Mouse (Mus musculus) ES-E14 (cell line): ENCODE results near the gene Lgr6. TPM values are rescaled to one million over a fixed set of nuclear protein-coding genes. Genes with fewer than 3 reads are reported as not detected.

Experiments
- DNase-seq: peaks from one replicate; pipeline ENCODE4 v3.0.0-alpha.2; 2013; ENCODE audit warnings: low read depth, low spot score
- H3K27ac ChIP-seq: 2 replicates; pipeline ENCODE4 v1.5.1; 2012; ENCODE audit warnings: low read depth, mild to moderate bottlenecking, low read length, moderate library complexity, mixed read lengths; ENCODE audit not compliant: poor library complexity, insufficient read depth, severe bottlenecking
- H3K36me3 ChIP-seq: 2 replicates; pipeline ENCODE4 v1.6.1; 2012; ENCODE audit warnings: mild to moderate bottlenecking, low read length, moderate library complexity, mixed read lengths; ENCODE audit not compliant: control insufficient read depth, poor library complexity, insufficient read depth, severe bottlenecking
- H3K4me1 ChIP-seq, 2 experiments: fragments of 150-350 bp in 1 of 2; sonication (generic) in 1 of 2; 2 replicates each; pipeline ENCODE4 v1.6.1; 2012; ENCODE audit warnings: low read length in 2 of 2, mild to moderate bottlenecking in 1 of 2, mixed read lengths in 1 of 2; ENCODE audit not compliant: control insufficient read depth in 2 of 2, insufficient read depth in 2 of 2, poor library complexity in 1 of 2
- H3K4me3 ChIP-seq, 2 experiments: fragments of 150-350 bp in 1 of 2; sonication (generic) in 1 of 2; 2 replicates each; pipeline ENCODE4 v1.5.1; 2012; ENCODE audit warnings: low read length in 2 of 2, low read depth in 1 of 2, mild to moderate bottlenecking in 1 of 2, mixed read lengths in 1 of 2; ENCODE audit not compliant: insufficient read depth in 1 of 2, poor library complexity in 1 of 2, severe bottlenecking in 1 of 2
- H3K9ac ChIP-seq: 2 replicates; pipeline ENCODE4 v1.6.1; 2012; ENCODE audit warnings: low read depth, mild to moderate bottlenecking, low read length, mixed read lengths; ENCODE audit not compliant: poor library complexity, insufficient read depth, severe bottlenecking
- H3K9me3 ChIP-seq: fragments of 150-350 bp; sonication (generic); 2 replicates; pipeline ENCODE4 v1.6.1; 2012; ENCODE audit warnings: low read depth, mild to moderate bottlenecking, low read length; ENCODE audit not compliant: control insufficient read depth, insufficient read depth
- CHD2 ChIP-seq: IDR thresholded peaks from 2 replicates; pipeline ENCODE4 v1.6.1; 2014; ENCODE audit warnings: mild to moderate bottlenecking, low read depth, low read length, inconsistent platforms
- HCFC1 ChIP-seq: IDR thresholded peaks from 2 replicates; pipeline ENCODE4 v1.6.1; 2012; ENCODE audit warnings: low read length, inconsistent platforms, borderline replicate concordance; ENCODE audit not compliant: insufficient read depth
- MAFK ChIP-seq: IDR thresholded peaks from 2 replicates; pipeline ENCODE4 v1.6.1; 2014; ENCODE audit warnings: mild to moderate bottlenecking, low read depth, low read length, inconsistent platforms; ENCODE audit not compliant: insufficient read depth
- ZC3H11A ChIP-seq: IDR thresholded peaks from 2 replicates; pipeline ENCODE4 v1.6.1; 2012; ENCODE audit warnings: low read depth, mild to moderate bottlenecking, inconsistent platforms, low read length, borderline replicate concordance
- ZNF384 ChIP-seq: IDR thresholded peaks from 2 replicates; pipeline ENCODE4 v1.6.1; 2012; ENCODE audit warnings: low read depth, low read length, inconsistent platforms
- in situ Hi-C, 2 experiments: fragments of 600-800 bp; cut with MboI; formaldehyde crosslinking; loops; one replicate each; pipeline ENCODE4 v1.15.1; 2025; ENCODE audit warnings: low sequenced_read_pairs in 2 of 2, inconsistent platforms in 1 of 2; ENCODE audit not compliant: unreplicated experiment in 2 of 2
- total RNA-seq: library from RNA; depleted of rRNA; stranded (reverse); fragments of 300-350 nt; gene quantifications from 2 replicates; pipeline ENCODE4 v1.2.3, GENCODE M21; 2012

The Lgr6 gene
- total RNA-seq, 1 experiment: 1.7 TPM

DNA sequence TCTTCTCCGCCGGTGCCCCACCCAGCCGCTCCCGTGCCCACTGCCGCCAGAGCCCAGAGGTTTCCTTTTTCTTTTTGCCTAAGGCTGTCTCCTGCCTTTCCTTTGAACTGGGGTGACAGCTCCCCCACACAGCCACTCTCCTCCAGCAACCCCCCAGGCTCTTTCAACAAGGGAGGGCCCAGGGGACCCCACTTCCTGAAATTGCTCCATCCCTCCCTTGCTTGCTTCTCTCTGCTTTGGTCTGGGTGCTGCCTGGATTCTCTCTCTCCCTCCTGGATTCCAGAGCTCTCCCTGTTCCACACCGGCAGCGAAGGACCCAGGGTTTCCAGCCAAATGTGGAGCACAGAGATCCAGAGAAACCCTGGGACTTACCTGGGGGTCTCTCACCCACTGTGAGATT, 4.7 kb downstream of the Lgr6 start:
- in situ Hi-C loops: loop anchor here in 1 of 2 experiments (10.0 kb wide), 1 partner anchor 106 kb away; no protein-coding TSS in a partner anchor
- Histone ChIP-seq H3K36me3 (no peaks in the 10 kb centered on the region), H3K27ac (no peak overlapping the region), H3K4me1 (peaks cover 0 to 2% of the 10 kb centered on the region in 2 experiments; a peak in 1 of 4 replicates), H3K9me3 (no peaks in the 10 kb centered on the region), H3K4me3 (no peak overlapping the region), H3K9ac (no peak overlapping the region)
- no peak for TF ChIP-seq HCFC1
- no peak for TF ChIP-seq ZNF384
- TF ChIP-seq MAFK: no peak
- TF ChIP-seq CHD2: no peak
- no peak for TF ChIP-seq ZC3H11A
- DNase-seq: no peak

DNA sequence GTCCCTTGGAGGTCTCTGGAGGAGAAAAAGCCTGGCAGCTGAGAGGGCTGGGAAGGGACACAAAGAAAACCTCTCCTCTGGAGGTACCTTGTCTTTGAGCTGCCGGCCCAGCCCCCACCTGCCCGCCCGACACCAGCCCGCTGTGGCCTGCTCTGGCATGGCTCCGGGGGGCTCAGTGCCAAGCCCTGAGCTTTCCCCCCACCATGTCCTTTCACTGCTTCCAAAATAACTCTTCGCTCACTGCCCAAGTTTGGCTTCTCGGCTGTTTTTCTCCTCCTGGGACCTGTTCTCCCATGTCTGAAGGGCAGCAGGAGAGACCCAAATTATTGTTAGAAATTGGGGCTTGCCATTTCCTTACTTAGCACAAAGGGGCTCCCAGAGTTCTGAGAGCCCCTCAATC, 6.6 kb downstream of the Lgr6 start:
- H3K27ac ChIP-seq: no peak overlapping the region
- TF ChIP-seq HCFC1 (no peak), CHD2 (no peak), ZC3H11A (no peak), ZNF384 (no peak), MAFK (no peak)
- H3K9ac ChIP-seq: no peak overlapping the region
- peaks cover 0 to 2% of the 10 kb centered on the region in 2 experiments; a peak in 1 of 4 replicates for H3K4me1 ChIP-seq
- no peaks in the 10 kb centered on the region for H3K36me3 ChIP-seq
- in situ Hi-C loops: no loop called here
- H3K4me3 ChIP-seq: no peak overlapping the region
- DNase-seq: no peak
- H3K9me3 ChIP-seq: no peaks in the 10 kb centered on the region

DNA sequence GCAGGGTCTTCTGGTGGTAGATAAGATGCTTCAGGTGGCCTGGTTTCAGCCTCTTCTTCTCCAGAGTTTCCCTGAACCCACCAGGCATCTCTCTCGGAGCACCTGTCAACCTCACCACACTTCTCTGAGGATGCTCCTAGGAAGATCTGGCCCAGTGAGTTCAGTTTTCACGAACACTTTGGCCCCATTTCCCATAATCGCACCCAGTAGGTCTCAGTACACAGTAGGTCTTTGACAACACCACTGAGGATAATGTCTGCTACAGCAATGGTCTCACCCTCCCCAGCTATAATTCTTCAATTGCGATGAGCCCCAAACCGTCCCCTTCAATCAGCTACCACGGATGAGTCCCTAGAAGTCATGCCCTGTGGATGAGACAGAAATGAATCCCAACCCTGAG, 7.6 kb downstream of the Lgr6 start:
- Histone ChIP-seq H3K4me1 (peaks cover 0 to 2% of the 10 kb centered on the region in 2 experiments; a peak in 1 of 4 replicates), H3K9ac (no peak overlapping the region), H3K36me3 (no peaks in the 10 kb centered on the region), H3K4me3 (no peak overlapping the region), H3K9me3 (no peaks in the 10 kb centered on the region), H3K27ac (no peak overlapping the region)
- no peak for TF ChIP-seq ZC3H11A
- TF ChIP-seq MAFK: no peak
- no peak for TF ChIP-seq CHD2
- TF ChIP-seq HCFC1: no peak
- TF ChIP-seq ZNF384: no peak
- in situ Hi-C loops: no loop called here
- DNase-seq: no peak

DNA sequence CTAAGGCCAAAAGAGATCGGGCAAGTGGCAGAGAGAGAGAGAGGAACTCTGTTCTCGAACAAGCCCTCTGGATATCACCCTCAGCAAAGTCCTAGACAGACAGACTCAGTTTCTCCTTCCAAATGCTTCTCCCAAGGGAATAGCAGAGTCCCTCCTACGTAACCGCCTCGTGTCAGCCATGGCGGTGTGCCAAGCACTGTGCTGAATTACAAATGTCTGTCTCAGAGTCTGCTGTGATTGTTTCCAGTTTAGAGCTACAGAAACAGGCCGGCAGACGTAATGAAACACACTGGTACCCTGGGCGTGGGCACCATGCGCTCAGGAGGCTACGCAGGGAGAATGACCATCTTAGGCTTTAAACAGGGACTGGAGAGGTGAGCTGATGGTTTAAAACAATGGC, 8.8 kb downstream of the Lgr6 start:
- no peaks in the 10 kb centered on the region for H3K36me3 ChIP-seq
- in situ Hi-C loops: no loop called here
- no peak for DNase-seq
- no peaks in the 10 kb centered on the region for H3K9me3 ChIP-seq
- H3K27ac ChIP-seq: no peak overlapping the region
- no peak overlapping the region for H3K4me3 ChIP-seq
- no peak overlapping the region for H3K9ac ChIP-seq
- H3K4me1 ChIP-seq: peaks cover 0 to 2% of the 10 kb centered on the region in 2 experiments; a peak in 1 of 4 replicates
- TF ChIP-seq HCFC1 (no peak), CHD2 (no peak), ZNF384 (no peak), ZC3H11A (no peak), MAFK (no peak)

DNA sequence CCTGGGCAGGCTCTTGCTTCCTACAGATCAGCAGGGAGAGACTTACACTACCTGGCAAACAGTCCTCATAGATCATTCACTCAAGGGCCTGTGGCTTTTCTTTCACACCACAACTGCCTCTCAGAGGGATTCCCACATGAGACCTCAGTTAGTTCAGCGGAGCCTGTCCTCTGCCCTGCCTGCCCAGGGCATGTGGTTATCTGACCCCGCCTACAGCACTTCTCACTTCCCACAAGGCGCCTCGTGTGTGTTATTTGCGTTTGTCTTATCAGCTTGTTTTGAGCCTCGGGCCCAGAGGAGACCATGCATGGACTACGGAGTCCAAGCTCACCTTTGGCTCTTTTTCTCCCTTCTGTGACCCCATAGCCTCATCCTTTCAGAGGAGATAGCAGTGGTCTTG, 9.9 kb downstream of the Lgr6 start:
- no peak for DNase-seq
- in situ Hi-C loops: no loop called here
- Histone ChIP-seq H3K4me1 (peaks cover 0 to 2% of the 10 kb centered on the region in 2 experiments; a peak in 1 of 4 replicates), H3K9me3 (no peaks in the 10 kb centered on the region), H3K36me3 (no peaks in the 10 kb centered on the region), H3K9ac (no peak overlapping the region), H3K27ac (no peak overlapping the region), H3K4me3 (no peak overlapping the region)
- TF ChIP-seq ZNF384 (no peak), ZC3H11A (no peak), MAFK (no peak), HCFC1 (no peak), CHD2 (no peak)
